Mouse (Mus musculus) liver, embryonic 11.5 days (tissue): Measurements from ENCODE around the gene Ccdc102a. TPM values are rescaled to one million over a fixed set of nuclear protein-coding genes. Genes with fewer than 3 reads are reported as not detected.

ENCODE experiments used
- ATAC-seq: fragments of 200-750 bp; cut with Nextera tagmentation; replicated peaks from 2 replicates; pipeline ENCODE4 v1.8.0; 2017; ENCODE audit warnings: moderate number of reproducible peaks, mild to moderate bottlenecking, moderate TSS enrichment, moderate library complexity; ENCODE audit not compliant: low FRiP score
- DNase-seq: peaks from one replicate; pipeline ENCODE4 v3.0.0-alpha.2; 2017; ENCODE audit warnings: low spot score
- H3K27ac ChIP-seq: fragments of 300-500 bp; sonication (generic); 2 replicates; pipeline ENCODE4 v1.5.1; 2014; ENCODE audit warnings: mild to moderate bottlenecking, low read depth, low read length, control low read depth
- H3K27me3 ChIP-seq: fragments of 300-500 bp; sonication (generic); replicated peaks from 2 replicates; pipeline ENCODE4 v1.6.1; 2014; ENCODE audit warnings: low read length, mixed read lengths; ENCODE audit not compliant: control insufficient read depth, insufficient read depth
- H3K36me3 ChIP-seq: fragments of 300-500 bp; sonication (generic); 2 replicates; pipeline ENCODE4 v1.6.1; 2014; ENCODE audit warnings: mild to moderate bottlenecking, low read length, moderate library complexity, mixed read lengths; ENCODE audit not compliant: control insufficient read depth, insufficient read depth
- H3K4me1 ChIP-seq: fragments of 300-500 bp; sonication (generic); replicated peaks from 2 replicates; pipeline ENCODE4 v1.6.1; 2014; ENCODE audit warnings: low read length, mixed read lengths; ENCODE audit not compliant: control insufficient read depth, insufficient read depth
- H3K4me2 ChIP-seq: fragments of 300-500 bp; sonication (generic); 2 replicates; pipeline ENCODE4 v1.6.1; 2014; ENCODE audit warnings: mild to moderate bottlenecking, control low read depth, moderate library complexity
- H3K4me3 ChIP-seq: fragments of 300-500 bp; sonication (generic); 2 replicates; pipeline ENCODE4 v1.5.1; 2014; ENCODE audit warnings: low read depth, low read length, control low read depth
- H3K9ac ChIP-seq: fragments of 300-500 bp; sonication (generic); 2 replicates; pipeline ENCODE4 v1.6.1; 2014; ENCODE audit warnings: low read depth, low read length, control low read depth
- H3K9me3 ChIP-seq: fragments of 300-500 bp; sonication (generic); 2 replicates; pipeline ENCODE4 v1.6.1; 2016; ENCODE audit warnings: low read length, inconsistent platforms, mixed read lengths; ENCODE audit not compliant: control insufficient read depth
- WGBS: fragments of 180-500 bp; shearing (Covaris S2); extraction: QIAGEN DNeasy Blood & Tissue Kit; methylation state at CpG from one replicate; pipeline ENCODE4 v1.1.7; 2014; 5-methylcytosine and 5-hydroxymethylcytosine counted together
- polyA plus RNA-seq: library from polyadenylated mRNA; unstranded; fragments of >200 nt; fragmentation: Nextera tagmentation; extraction: Ambion mirVana; gene quantifications from 2 replicates; pipeline ENCODE4 v1.2.1, GENCODE M21; 2014

The Ccdc102a gene
- polyA plus RNA-seq, 1 experiment from 2014 or later, result 17.6 TPM

DNA sequence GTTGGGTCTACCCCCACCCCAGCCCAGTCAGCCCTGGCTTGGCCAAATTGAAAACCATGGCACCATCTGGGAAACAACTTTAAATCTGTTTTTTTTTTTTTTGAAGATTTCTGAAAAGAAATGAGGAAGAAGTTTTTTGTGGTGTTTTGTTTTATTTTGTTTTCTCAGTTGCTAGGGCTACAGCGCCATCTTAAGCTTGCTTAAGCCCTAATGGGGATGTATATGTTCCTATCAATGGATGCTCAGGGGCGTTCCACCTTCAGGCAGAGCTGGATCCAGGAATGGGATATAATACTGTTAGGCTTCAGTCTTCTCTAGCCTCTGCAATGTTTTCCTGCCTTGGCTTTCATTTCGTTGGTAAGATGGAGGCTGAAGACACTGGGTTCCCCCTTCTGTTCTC is 17.3 kb upstream of the Ccdc102a start:
- 63% methylated on average over 3 of the region's 3 CpGs for WGBS
- H3K4me3 ChIP-seq, result no peak overlapping the region
- H3K27ac ChIP-seq, result no peak overlapping the region
- DNase-seq, result no peak
- peaks cover 3% of the 10 kb centered on the region; the same call in 1 of the 2 replicates for H3K27me3 ChIP-seq
- no peak overlapping the region for H3K4me2 ChIP-seq
- no peaks in the 10 kb centered on the region for H3K9me3 ChIP-seq
- H3K9ac ChIP-seq, result no peak overlapping the region
- H3K4me1 ChIP-seq, result no peaks in the 10 kb centered on the region
- no peak for ATAC-seq
- no peaks in the 10 kb centered on the region for H3K36me3 ChIP-seq

GRCm38 (mm10) chr8:94933918-94934317 is 16.0 kb upstream of the Ccdc102a start:
- no peak for ATAC-seq
- Histone ChIP-seq H3K27ac (no peak overlapping the region), H3K9ac (no peak overlapping the region), H3K4me3 (no peak overlapping the region), H3K36me3 (no peaks in the 10 kb centered on the region), H3K27me3 (peaks cover 3% of the 10 kb centered on the region; the same call in 1 of the 2 replicates), H3K9me3 (no peaks in the 10 kb centered on the region), H3K4me1 (no peaks in the 10 kb centered on the region), H3K4me2 (no peak overlapping the region)
- no peak for DNase-seq
- WGBS, result 41% methylated on average over 5 of the region's 5 CpGs

- H3K9me3 ChIP-seq, result no peaks in the 10 kb centered on the region
- WGBS, result 75% methylated on average over 3 of the region's 3 CpGs
- DNase-seq, result no peak
- H3K27ac ChIP-seq, result no peak overlapping the region
- H3K4me1 ChIP-seq, result peaks cover 7% of the 10 kb centered on the region
- no peaks in the 10 kb centered on the region for H3K27me3 ChIP-seq
- H3K4me3 ChIP-seq, result no peak overlapping the region
- ATAC-seq, result no peak
- no peak overlapping the region for H3K4me2 ChIP-seq
- no peak overlapping the region for H3K9ac ChIP-seq
- H3K36me3 ChIP-seq, result no peaks in the 10 kb centered on the region
Measured at GRCm38 (mm10) chr8:94928227-94928626, 10.3 kb upstream of the Ccdc102a start.

DNA sequence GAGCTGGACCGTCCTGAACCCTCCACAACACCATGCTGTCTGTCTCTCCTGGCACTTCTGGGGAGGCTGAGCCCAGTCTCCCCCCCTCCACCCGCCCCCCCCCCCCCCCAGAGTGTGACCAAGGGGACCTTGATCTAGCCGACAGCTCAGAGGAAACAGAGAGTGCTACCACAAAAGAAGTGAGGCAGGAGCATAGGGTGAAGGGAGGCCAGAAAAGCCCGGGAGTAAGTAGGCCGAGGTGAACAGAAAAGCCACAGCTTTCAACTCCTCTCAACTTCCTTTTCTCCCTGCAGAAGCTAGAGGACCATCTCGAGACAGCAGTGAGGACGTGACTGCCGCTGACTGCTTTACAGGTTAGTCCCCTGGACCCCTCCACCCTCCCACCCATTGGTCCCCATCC is 5.5 kb upstream of the Ccdc102a start, which contains the start of gene Adgrg5:
Gene Adgrg5, plus strand, starts transcription at position 290 of the 400 bp plus-strand sequence.
- ATAC-seq, result no peak
- peaks cover 30% of the 10 kb centered on the region for H3K4me1 ChIP-seq
- DNase-seq, result no peak
- peak within 1 kb of the TSS; percentile 90 for H3K27ac ChIP-seq
- H3K9ac ChIP-seq, result peak within 1 kb of the TSS; percentile 52
- H3K4me3 ChIP-seq, result peak within 1 kb of the TSS; percentile 24; the same call in 1 of the 2 replicates
- H3K27me3 ChIP-seq, result no peaks in the 10 kb centered on the region
- no peaks in the 10 kb centered on the region for H3K9me3 ChIP-seq
- H3K36me3 ChIP-seq, result no peaks in the 10 kb centered on the region
- peak within 1 kb of the TSS; percentile 59 for H3K4me2 ChIP-seq
- WGBS, result 33% methylated on average over 7 of the region's 8 CpGs

GRCm38 (mm10) chr8:94922602-94923001 is 4.7 kb upstream of the Ccdc102a start:
- H3K4me3 ChIP-seq, result peak overlapping the region; percentile 24; the same call in 1 of the 2 replicates
- peak overlapping the region; percentile 59 for H3K4me2 ChIP-seq
- H3K27me3 ChIP-seq, result no peaks in the 10 kb centered on the region
- H3K9ac ChIP-seq, result peak overlapping the region; percentile 52
- no peak for DNase-seq
- ATAC-seq, result peak; percentile 80
- no peaks in the 10 kb centered on the region for H3K36me3 ChIP-seq
- peaks cover 36% of the 10 kb centered on the region for H3K4me1 ChIP-seq
- 16% methylated on average over 8 of the region's 8 CpGs for WGBS
- H3K9me3 ChIP-seq, result no peaks in the 10 kb centered on the region
- peak overlapping the region; percentile 90 for H3K27ac ChIP-seq

DNA sequence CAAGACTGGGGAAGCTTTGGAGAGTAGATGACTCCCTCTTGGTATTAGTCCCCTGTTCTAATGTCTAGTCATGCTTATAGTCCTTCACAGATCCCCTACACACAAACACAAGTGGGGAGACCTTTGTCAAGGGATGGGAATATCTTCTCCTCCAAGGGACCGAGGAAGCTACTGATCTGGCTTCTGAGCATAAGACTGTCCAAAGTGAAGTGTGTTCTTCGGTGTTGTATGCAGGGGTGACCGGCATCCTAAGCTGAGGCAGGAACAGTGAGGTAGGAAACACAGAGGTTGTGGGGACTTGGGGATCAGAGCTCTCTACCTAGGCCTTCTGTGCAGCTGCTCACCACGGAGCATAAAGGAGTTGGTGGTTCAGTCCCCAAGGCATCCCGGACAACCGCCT is 4.3 kb upstream of the Ccdc102a start:
- H3K4me3 ChIP-seq, result no peak overlapping the region
- H3K9me3 ChIP-seq, result no peaks in the 10 kb centered on the region
- WGBS, result 48% methylated on average over 6 of the region's 6 CpGs
- H3K36me3 ChIP-seq, result no peaks in the 10 kb centered on the region
- peaks cover 36% of the 10 kb centered on the region for H3K4me1 ChIP-seq
- H3K27ac ChIP-seq, result peak overlapping the region; percentile 90
- ATAC-seq (no peak), DNase-seq (no peak)
- peak overlapping the region; percentile 46; the same call in 1 of the 2 replicates for H3K9ac ChIP-seq
- H3K27me3 ChIP-seq, result no peaks in the 10 kb centered on the region
- peak overlapping the region; percentile 59 for H3K4me2 ChIP-seq

DNA sequence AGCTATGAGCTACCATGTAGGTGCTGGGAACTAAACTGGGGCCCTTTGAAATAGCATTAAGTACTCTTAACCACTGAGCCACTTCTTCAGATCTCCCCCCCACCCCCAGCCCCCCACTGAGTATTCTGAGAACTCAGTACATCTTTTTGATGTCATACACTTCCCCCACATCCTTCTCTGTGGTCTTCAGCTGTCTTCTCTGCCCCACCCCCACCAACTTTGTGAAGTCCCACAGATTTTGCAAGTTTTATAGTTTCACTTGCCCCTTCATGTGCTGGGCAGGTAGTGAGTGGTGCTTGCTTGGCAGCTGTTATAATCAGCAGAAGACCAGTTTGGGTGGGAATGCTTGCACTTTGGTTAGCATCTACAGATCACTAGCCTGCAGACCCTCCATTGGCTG is 1.4 kb upstream of the Ccdc102a start:
- Histone ChIP-seq H3K4me1 (peaks cover 56% of the 10 kb centered on the region), H3K4me2 (no peak overlapping the region), H3K27ac (no peak overlapping the region), H3K27me3 (no peaks in the 10 kb centered on the region), H3K4me3 (no peak overlapping the region), H3K36me3 (no peaks in the 10 kb centered on the region), H3K9ac (no peak overlapping the region), H3K9me3 (no peaks in the 10 kb centered on the region)
- DNase-seq (no peak), ATAC-seq (no peak)

- DNase-seq (peak; percentile 96), ATAC-seq (peak; percentile 92)
- WGBS, result 1% methylated on average over 27 of the region's 27 CpGs
- Histone ChIP-seq H3K27ac (peak overlapping the region; percentile 52), H3K4me3 (peak overlapping the region; percentile 76), H3K9ac (peak overlapping the region; percentile 73), H3K9me3 (no peaks in the 10 kb centered on the region), H3K4me2 (peak overlapping the region; percentile 97), H3K27me3 (peaks cover 11% of the 10 kb centered on the region), H3K36me3 (no peaks in the 10 kb centered on the region), H3K4me1 (peaks cover 49% of the 10 kb centered on the region)
Measured at GRCm38 (mm10) chr8:94917352-94917751, 546 bp downstream of the Ccdc102a start.

DNA sequence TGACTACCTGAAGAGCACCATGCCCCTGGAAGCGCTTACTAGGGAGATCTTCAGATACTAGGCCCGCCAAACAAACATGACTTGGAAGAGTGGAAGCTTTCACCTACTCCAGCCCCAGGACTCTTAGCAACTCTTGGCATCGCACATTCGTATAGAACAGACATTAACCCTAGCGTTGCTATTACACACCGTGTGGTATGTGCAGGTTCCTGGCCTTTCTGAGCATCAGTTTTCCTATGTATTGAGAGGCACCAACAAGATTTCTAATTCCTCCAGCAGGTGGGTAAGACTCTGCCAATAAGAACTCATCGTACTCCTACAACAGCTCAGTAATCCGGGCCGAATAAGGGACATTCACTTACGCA is 956 bp downstream of the Ccdc102a start:
- WGBS, result 6% methylated on average over 10 of the region's 10 CpGs
- Histone ChIP-seq H3K9ac (peak overlapping the region; percentile 71), H3K27ac (peak overlapping the region; percentile 52), H3K36me3 (no peaks in the 10 kb centered on the region), H3K9me3 (no peaks in the 10 kb centered on the region), H3K4me1 (peaks cover 45% of the 10 kb centered on the region), H3K27me3 (peaks cover 11% of the 10 kb centered on the region), H3K4me2 (peak overlapping the region; percentile 97), H3K4me3 (peak overlapping the region; percentile 76)
- peak; percentile 3 for ATAC-seq
- no peak for DNase-seq
